Mouse (Mus musculus) spleen, postnatal 36 days (tissue): Measurements from ENCODE around the gene Gpkow.

Experiments
- DNase-seq, 2 experiments: peaks; one replicate each; pipeline ENCODE4 v3.0.0; 2022; ENCODE audit warnings: low spot score in 2 of 2, mixed read lengths in 1 of 2

The Gpkow gene

GRCm38 (mm10) chrX:7745429-7745828 is 48.5 kb downstream of the Gpkow start:
- DNase-seq, result no peak

- DNase-seq, result no peak
Observed at GRCm38 (mm10) chrX:7750432-7751116, 53.6 kb downstream of the Gpkow start, which contains the start of gene Ccdc120. Ccdc120 (minus strand) TSS chrX:7750905.

- DNase-seq, result peak in 1 of 2 experiments; percentile 31
Observed at GRCm38 (mm10) chrX:7753627-7754026, 56.7 kb downstream of the Gpkow start.
